Mouse (Mus musculus): ENCODE results near the gene Fmnl1. TPM values are rescaled to one million over a fixed set of nuclear protein-coding genes. Genes with fewer than 3 reads are reported as not detected.
"Not testable (repeated sequence)": the region's sequence is repeated elsewhere in the genome, so short reads cannot be mapped to it uniquely, and the experiment has no call there.

Gene Fmnl1
- polyA plus RNA-seq, 1 experiment, result 6.4 TPM

- DNase-seq (ENCODE audit: low spot score), result no peak
Measured at GRCm38 (mm10) chr11:103221437-103221836, 50.5 kb downstream of the Fmnl1 start.

DNA sequence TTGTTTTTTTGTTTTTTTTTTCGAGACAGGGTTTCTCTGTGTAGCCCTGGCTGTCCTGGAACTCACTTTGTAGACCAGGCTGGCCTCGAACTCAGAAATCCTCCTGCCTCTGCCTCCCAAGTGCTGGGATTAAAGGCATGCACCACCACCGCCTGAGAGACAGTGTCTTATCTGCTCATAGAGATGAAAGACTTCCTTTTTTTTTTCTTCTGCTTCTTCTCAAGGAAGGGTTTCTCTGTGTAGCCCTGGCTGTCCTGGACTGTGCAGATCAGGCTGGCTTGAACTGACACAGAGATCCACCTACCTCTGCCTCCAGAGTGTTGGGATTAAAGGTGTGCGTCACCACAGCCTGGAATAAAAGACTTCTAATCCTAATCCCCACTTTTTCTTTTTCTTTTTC is 51.8 kb downstream of the Fmnl1 start:
- DNase-seq (ENCODE audit: low spot score), result not testable (repeated sequence)

DNA sequence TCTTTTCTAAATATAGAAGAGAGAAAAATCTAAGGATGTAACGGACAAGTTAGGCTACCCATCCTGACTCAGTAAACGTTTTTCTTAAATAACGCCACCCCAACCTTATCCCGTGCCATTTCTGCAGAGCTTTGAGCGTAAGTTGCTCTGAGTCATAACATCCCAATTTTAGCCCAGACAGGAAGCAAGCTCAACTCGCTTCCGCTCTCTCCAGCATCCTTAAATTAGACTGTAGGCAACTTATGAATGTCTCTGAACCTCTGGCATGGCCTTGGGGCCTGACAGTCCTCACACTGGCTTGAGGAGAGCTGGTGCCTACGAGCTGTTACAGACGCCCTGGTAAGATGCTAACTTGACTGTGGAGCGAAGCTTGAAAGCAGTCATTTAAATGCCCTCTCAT is 52.5 kb downstream of the Fmnl1 start:
- no peak for DNase-seq (ENCODE audit: low spot score)

DNA sequence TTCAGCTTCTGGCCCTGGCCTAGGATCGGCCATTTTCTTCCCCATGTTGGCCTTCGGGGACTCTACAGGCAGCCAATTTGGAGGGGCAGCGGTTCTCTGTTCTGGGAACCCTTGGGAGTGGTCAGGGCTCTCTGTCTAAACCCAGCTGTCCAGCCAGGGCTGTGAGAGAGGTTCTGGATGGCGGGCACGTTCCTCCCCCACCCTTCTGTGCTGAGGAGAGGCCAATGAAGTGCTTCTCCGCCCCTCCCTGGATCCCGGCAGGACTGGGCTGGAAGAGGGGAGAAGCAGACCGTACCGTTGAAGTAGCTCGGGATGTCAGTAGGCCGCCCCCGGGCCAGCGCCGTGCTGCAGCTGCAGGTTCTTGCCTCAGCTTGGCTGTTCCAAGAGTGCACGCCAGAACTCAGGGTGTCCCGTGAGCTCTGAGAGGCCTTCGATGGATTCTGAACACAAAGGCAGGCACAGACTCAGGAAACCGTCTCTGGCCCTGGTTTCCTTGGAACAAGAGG is 53.1 kb downstream of the Fmnl1 start:
- DNase-seq (ENCODE audit: low spot score), result no peak

- DNase-seq (ENCODE audit: low spot score), result no peak
Measured at GRCm38 (mm10) chr11:103229608-103230007, 58.7 kb downstream of the Fmnl1 start.

GRCm38 (mm10) chr11:103230626-103231025 is 59.7 kb downstream of the Fmnl1 start:
- no peak for DNase-seq (ENCODE audit: low spot score)

GRCm38 (mm10) chr11:103231367-103231766 is 60.5 kb downstream of the Fmnl1 start:
- no peak for DNase-seq (ENCODE audit: low spot score)

DNA sequence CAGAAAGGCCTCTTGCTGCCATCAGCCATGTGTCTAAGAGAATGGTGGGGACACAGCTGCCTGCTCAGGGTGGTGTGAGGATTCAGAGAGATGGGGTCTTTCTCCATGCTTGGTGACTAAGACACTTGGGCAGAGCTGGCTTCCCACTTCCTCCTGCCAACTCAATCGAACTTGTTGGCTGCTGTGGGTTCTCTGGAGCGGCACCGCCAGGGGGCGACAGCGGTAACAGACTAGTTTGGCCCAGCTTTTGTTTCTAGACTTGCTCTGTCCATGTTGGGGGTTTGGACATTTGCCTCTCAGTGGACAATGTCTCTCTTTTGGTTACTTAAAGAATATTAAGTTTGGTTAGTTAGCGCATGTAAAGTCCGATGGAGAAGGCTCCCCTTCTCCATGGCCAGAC is 62.1 kb downstream of the Fmnl1 start:
- DNase-seq (ENCODE audit: low spot score), result peak; percentile 63

- no peak for DNase-seq (ENCODE audit: low spot score)
Measured at GRCm38 (mm10) chr11:103234447-103234846, 63.5 kb downstream of the Fmnl1 start.

DNA sequence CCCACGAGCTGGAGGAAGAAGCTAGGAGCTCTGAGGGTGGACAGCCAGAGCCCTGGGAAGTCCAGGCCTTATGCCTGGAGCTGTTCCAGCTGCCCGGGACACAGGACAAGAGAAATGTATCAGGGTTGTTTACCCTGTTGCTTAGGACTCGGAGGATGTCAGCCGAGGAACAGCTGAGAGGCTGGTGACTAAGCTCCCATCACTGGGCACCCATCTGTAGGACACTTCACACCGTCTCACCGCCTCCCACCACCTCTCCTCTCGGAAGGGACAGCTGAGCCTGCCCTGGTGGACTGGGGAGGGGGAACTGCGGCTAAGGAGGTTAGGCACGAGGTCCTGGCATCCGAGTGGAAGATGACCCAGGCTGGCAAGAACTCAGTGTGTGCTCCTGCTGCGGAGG is 64.8 kb downstream of the Fmnl1 start:
- DNase-seq (ENCODE audit: low spot score), result no peak

GRCm38 (mm10) chr11:103236431-103236830 is 65.5 kb downstream of the Fmnl1 start:
- no peak for DNase-seq (ENCODE audit: low spot score)

DNA sequence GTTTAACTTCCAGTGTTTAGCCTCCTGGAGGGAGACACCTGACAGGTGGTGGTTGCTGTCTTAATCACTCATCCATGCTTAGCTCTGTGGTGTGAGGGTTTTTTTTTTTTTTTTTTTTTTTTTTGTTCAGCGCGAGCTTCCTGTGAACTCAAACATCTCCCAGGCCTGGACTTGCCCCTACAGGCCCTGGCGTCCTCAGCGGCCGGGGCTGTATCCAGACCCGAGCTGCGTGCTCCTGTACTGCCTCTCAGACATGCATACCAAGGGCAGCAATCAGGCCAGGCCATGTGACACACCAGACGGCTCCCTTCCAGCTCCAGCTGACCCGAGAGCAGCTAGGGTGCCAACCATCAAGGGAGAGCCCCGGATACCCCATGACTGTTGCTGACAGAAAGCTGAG is 66.0 kb downstream of the Fmnl1 start:
- peak; percentile 65 for DNase-seq (ENCODE audit: low spot score)

DNA sequence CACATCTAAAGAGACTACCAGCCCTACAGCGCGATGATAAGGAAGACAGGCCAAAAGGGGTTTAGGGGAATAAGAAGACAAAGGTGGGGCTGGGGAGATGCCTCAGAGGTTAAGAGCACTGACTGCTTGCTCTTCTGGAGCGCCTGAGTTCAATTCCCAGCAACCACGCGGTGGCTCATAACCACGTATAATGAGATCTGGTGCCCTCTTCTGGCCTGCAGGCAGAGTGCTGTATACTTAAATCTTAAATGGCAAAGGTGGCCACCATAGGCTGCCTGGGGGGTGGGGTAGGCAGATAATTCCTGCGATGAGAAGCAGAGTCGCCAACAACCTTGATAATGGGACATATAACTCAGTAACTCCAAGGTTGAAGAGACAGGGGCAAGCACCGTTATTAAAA is 66.8 kb downstream of the Fmnl1 start:
- no peak for DNase-seq (ENCODE audit: low spot score)

GRCm38 (mm10) chr11:103240740-103241139 is 69.8 kb downstream of the Fmnl1 start:
- DNase-seq (ENCODE audit: low spot score), result peak; percentile 19

DNA sequence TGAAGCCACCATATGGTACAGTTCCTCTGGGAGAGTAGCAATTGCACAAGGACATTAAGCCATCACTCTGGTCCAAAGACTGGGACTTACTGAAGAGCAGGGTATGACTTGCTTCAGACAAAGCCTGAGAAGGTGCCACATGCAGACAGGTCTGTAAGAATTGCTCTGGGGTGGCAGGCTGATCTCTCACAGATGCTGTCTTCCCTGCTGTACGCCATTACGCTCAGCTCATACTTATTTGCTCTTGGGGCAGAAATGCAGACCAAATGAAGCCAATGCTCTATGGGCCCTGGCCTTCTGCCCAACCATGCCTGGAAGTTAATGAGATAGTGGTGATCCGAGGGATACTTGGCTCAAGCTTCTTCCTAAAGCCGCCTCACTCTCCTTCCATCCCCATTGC is 73.9 kb downstream of the Fmnl1 start:
- no peak for DNase-seq (ENCODE audit: low spot score)

- peak; percentile 38 for DNase-seq (ENCODE audit: low spot score)
Measured at GRCm38 (mm10) chr11:103246081-103246730, 75.3 kb downstream of the Fmnl1 start.

- peak; percentile 20 for DNase-seq (ENCODE audit: low spot score)
Measured at GRCm38 (mm10) chr11:103246731-103247290, 75.9 kb downstream of the Fmnl1 start.

DNA sequence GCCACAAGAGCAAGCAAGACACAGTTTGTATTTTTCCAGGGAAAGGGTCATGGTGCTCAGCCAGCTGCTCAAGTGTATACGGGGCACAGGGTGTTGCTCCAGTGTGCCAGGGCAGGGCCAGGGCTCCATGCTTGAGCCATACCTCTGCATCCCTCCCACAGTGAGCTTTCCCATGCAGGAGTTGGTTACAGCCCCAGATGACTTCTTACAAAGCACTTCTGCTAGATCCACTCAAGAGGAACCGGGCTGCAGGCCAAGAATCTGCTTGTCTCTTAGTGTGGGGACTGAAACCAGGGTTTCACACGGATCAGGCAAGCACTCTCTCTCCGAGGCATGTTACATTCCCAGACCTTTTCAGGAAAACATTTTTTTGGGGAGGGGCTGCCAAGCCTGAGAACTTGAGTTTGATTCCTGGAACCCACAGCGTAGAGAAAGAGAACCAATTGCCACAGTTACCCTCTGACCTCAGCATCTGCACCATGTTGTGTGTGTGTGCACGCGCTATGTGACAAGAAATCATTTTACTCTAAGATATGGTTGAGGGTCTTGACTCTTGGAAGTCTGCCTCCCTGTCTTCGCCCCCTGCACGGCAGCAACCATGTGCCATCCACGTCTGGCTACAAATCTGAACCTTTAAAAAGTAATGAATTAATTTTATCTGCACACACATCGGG is 76.7 kb downstream of the Fmnl1 start:
- DNase-seq (ENCODE audit: low spot score), result no peak

Other genes starting within 250 kb of the Fmnl1 start
- gene Kif18b, start 246.0 kb upstream of the Fmnl1 start, polyA plus RNA-seq (2012; rRNA removed), result 0.56 and 0.71 TPM in 2 replicates
- 0.44 and 0.49 TPM in 2 replicates for gene C1ql1, start 224.4 kb upstream of the Fmnl1 start, polyA plus RNA-seq (2012; rRNA removed)
- 53.5 and 57.6 TPM in 2 replicates for gene Nmt1, start 142.9 kb upstream of the Fmnl1 start, polyA plus RNA-seq (2012; rRNA removed)
- 42.8 and 43.1 TPM in 2 replicates for gene Dcakd, start 142.8 kb upstream of the Fmnl1 start, polyA plus RNA-seq (2012; rRNA removed)
- gene Plcd3, start 69.4 kb upstream of the Fmnl1 start, polyA plus RNA-seq (2012; rRNA removed), result 30.9 and 36.8 TPM in 2 replicates
- gene Acbd4, start 69.4 kb upstream of the Fmnl1 start, polyA plus RNA-seq (2012; rRNA removed), result 59.4 and 76.0 TPM in 2 replicates
- gene Hexim1, start 54.9 kb upstream of the Fmnl1 start, polyA plus RNA-seq (2012; rRNA removed), result 28.4 and 29.3 TPM in 2 replicates
- 4.1 and 4.5 TPM in 2 replicates for gene Hexim2, start 38.7 kb upstream of the Fmnl1 start, polyA plus RNA-seq (2012; rRNA removed)
- gene 1700023F06Rik, start 37.5 kb downstream of the Fmnl1 start, polyA plus RNA-seq (2012; rRNA removed), result 1.3 and 3.3 TPM in 2 replicates
- gene Spata32, start 47.3 kb downstream of the Fmnl1 start, polyA plus RNA-seq (2012; rRNA removed), result not detected in 2 replicates
- gene Map3k14, start 96.4 kb downstream of the Fmnl1 start, polyA plus RNA-seq (2012; rRNA removed), result 6.6 and 8.9 TPM in 2 replicates
- 22.3 and 23.4 TPM in 2 replicates for gene Arhgap27, start 192.6 kb downstream of the Fmnl1 start, polyA plus RNA-seq (2012; rRNA removed)
- gene Plekhm1, start 241.6 kb downstream of the Fmnl1 start, polyA plus RNA-seq (2012; rRNA removed), result 15.7 and 16.6 TPM in 2 replicates

All from urinary bladder, adult 2 months (tissue).